Mouse (Mus musculus) ES-Bruce4 (cell line): ENCODE data around the gene Pramef17.
"Not testable (repeated sequence)": the region's sequence is repeated elsewhere in the genome, so short reads cannot be mapped to it uniquely, and the experiment has no call there.

Experiments used
- CTCF ChIP-seq: IDR thresholded peaks from one replicate; pipeline ENCODE4 v1.8.1; 2011; ENCODE audit warnings: low read depth, low read length
- EP300 ChIP-seq: IDR thresholded peaks from 2 replicates; pipeline ENCODE4 v1.6.1; 2011; ENCODE audit warnings: low read depth, low read length; ENCODE audit not compliant: insufficient read depth
- POLR2A ChIP-seq: IDR thresholded peaks from one replicate; pipeline ENCODE4 v1.8.1; 2011; ENCODE audit warnings: low read length; ENCODE audit not compliant: insufficient read depth

DNA sequence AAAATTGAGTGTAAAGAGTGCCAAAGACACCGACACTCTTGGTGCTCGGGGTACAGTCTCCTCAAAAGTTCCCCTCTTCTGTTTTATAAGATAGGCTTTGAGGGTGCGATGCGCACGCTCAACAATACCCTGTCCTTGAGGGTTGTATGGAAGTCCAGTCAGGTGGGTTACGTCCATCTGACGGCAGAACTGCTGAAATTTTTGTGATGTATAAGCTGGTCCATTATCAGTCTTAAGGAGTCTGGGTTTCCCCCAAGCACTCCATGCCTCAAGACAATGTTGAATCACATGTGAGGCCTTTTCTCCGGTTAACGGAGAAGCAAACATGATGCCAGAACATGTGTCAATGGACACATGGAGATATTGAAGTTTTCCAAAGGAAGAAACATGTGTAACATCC lies 8.4 kb downstream of the Pramef17 start:
- TF ChIP-seq EP300, CTCF, POLR2A: not testable (repeated sequence)
